Mouse (Mus musculus): ENCODE data around the gene Arvcf.

Arvcf gene

GRCm38 (mm10) chr16:18347931-18348600 is at the start of gene Arvcf, which contains the start of gene Tango2:
Gene Arvcf (plus strand): TSS chr16:18348182.
Gene Tango2 (minus strand): TSS chr16:18348103.
- peak; percentile 94 to 96 for DNase-seq (ENCODE audit: low spot score in 2 of 2)

GRCm38 (mm10) chr16:18308159-18308558 is 39.8 kb upstream of the Arvcf start:
- no peak for DNase-seq (ENCODE audit: low spot score in 2 of 2)

GRCm38 (mm10) chr16:18318992-18319391 is 29.0 kb upstream of the Arvcf start:
- no peak for DNase-seq (ENCODE audit: low spot score in 2 of 2)

- DNase-seq (ENCODE audit: low spot score in 2 of 2) = no peak
Observed at GRCm38 (mm10) chr16:18321443-18321842, 26.5 kb upstream of the Arvcf start.

GRCm38 (mm10) chr16:18323460-18323859 is 24.5 kb upstream of the Arvcf start:
- no peak for DNase-seq (ENCODE audit: low spot score in 2 of 2)

GRCm38 (mm10) chr16:18324031-18324430 is 24.0 kb upstream of the Arvcf start:
- no peak for DNase-seq (ENCODE audit: low spot score in 2 of 2)

GRCm38 (mm10) chr16:18325741-18326140 is 22.2 kb upstream of the Arvcf start:
- DNase-seq (ENCODE audit: low spot score in 2 of 2) = no peak

GRCm38 (mm10) chr16:18327936-18328335 is 20.0 kb upstream of the Arvcf start:
- no peak for DNase-seq (ENCODE audit: low spot score in 2 of 2)

- DNase-seq (ENCODE audit: low spot score in 2 of 2) = no peak
Observed at GRCm38 (mm10) chr16:18328524-18328923, 19.5 kb upstream of the Arvcf start.

GRCm38 (mm10) chr16:18333976-18334375 is 14.0 kb upstream of the Arvcf start:
- DNase-seq (ENCODE audit: low spot score in 2 of 2) = no peak

- DNase-seq (ENCODE audit: low spot score in 2 of 2) = no peak
Observed at GRCm38 (mm10) chr16:18335981-18336380, 12.0 kb upstream of the Arvcf start.

GRCm38 (mm10) chr16:18337261-18337660 is 10.7 kb upstream of the Arvcf start:
- DNase-seq (ENCODE audit: low spot score in 2 of 2) = no peak

- no peak for DNase-seq (ENCODE audit: low spot score in 2 of 2)
Observed at GRCm38 (mm10) chr16:18339866-18340265, 8.1 kb upstream of the Arvcf start.

GRCm38 (mm10) chr16:18341605-18342004 is 6.4 kb upstream of the Arvcf start:
- no peak for DNase-seq (ENCODE audit: low spot score in 2 of 2)

- no peak for DNase-seq (ENCODE audit: low spot score in 2 of 2)
Observed at GRCm38 (mm10) chr16:18342076-18342475, 5.9 kb upstream of the Arvcf start.

- DNase-seq (ENCODE audit: low spot score in 2 of 2) = no peak
Observed at GRCm38 (mm10) chr16:18342650-18343570, 5.1 kb upstream of the Arvcf start.

- peak; percentile 96 to 98 for DNase-seq (ENCODE audit: low spot score in 2 of 2)
Observed at GRCm38 (mm10) chr16:18343778-18344177, 4.2 kb upstream of the Arvcf start.

- peak; percentile 83 to 84 for DNase-seq (ENCODE audit: low spot score in 2 of 2)
Observed at GRCm38 (mm10) chr16:18345243-18345642, 2.7 kb upstream of the Arvcf start.

- DNase-seq (ENCODE audit: low spot score in 2 of 2) = no peak
Observed at GRCm38 (mm10) chr16:18348601-18349175, 706 bp downstream of the Arvcf start.

- no peak for DNase-seq (ENCODE audit: low spot score in 2 of 2)
Observed at GRCm38 (mm10) chr16:18349761-18350325, 1.9 kb downstream of the Arvcf start.

GRCm38 (mm10) chr16:18351313-18352055 is 3.5 kb downstream of the Arvcf start:
- DNase-seq (ENCODE audit: low spot score in 2 of 2) = no peak
